Mouse (Mus musculus): ENCODE measurements at regions not wholly inside any gene's neighbourhood (a gene's known extent, or its start where the extent isn't known, plus 50 kb on each side); places are given as distances from the start of the nearest gene placed in this dataset.

- in situ Hi-C loops (cut with MboI, MseI) = no loop called here
Observed at GRCm38 (mm10) chr13:54318161-54318560, 53.0 kb upstream of the Cplx2 start.

GRCm38 (mm10) chr13:54318601-54319000 is 52.5 kb upstream of the Cplx2 start:
- in situ Hi-C loops (cut with MboI, MseI) = no loop called here

- in situ Hi-C loops (cut with MboI, MseI) = loop anchor here (5.0 kb wide), 1 partner anchor 73 kb away; no protein-coding TSS in a partner anchor
Observed at GRCm38 (mm10) chr13:54320212-54320611, 50.9 kb upstream of the Cplx2 start.

GRCm38 (mm10) chr13:54321011-54321410 is 50.1 kb upstream of the Cplx2 start:
- in situ Hi-C loops (cut with MboI, MseI) = loop anchor here (5.0 kb wide), 1 partner anchor 74 kb away; no protein-coding TSS in a partner anchor
